Mouse (Mus musculus) hindbrain, embryonic 10.5 days (tissue): ENCODE measurements around the gene Nop2. TPM values are rescaled to one million over a fixed set of nuclear protein-coding genes. Genes with fewer than 3 reads are reported as not detected.

ENCODE experiments used
- DNase-seq: peaks from one replicate; pipeline ENCODE4 v3.0.0-alpha.2; 2017; ENCODE audit warnings: low spot score
- H3K27ac ChIP-seq: fragments of 300-500 bp; sonication (generic); 2 replicates; pipeline ENCODE4 v1.5.1; 2016; ENCODE audit warnings: mild to moderate bottlenecking, moderate library complexity
- H3K27me3 ChIP-seq: fragments of 300-500 bp; sonication (generic); 2 replicates; pipeline ENCODE4 v1.6.1; 2016; ENCODE audit warnings: mild to moderate bottlenecking; ENCODE audit not compliant: poor library complexity, insufficient read depth, severe bottlenecking
- H3K36me3 ChIP-seq: fragments of 300-500 bp; sonication (generic); 2 replicates; pipeline ENCODE4 v1.6.1; 2016; ENCODE audit warnings: mild to moderate bottlenecking, moderate library complexity
- H3K4me1 ChIP-seq: fragments of 300-500 bp; sonication (generic); replicated peaks from 2 replicates; pipeline ENCODE4 v1.6.1; 2016; ENCODE audit warnings: mild to moderate bottlenecking
- H3K4me3 ChIP-seq: fragments of 300-500 bp; sonication (generic); 2 replicates; pipeline ENCODE4 v1.5.1; 2016; ENCODE audit warnings: mild to moderate bottlenecking, moderate library complexity
- H3K9me3 ChIP-seq: fragments of 300-500 bp; sonication (generic); 2 replicates; pipeline ENCODE4 v1.6.1; 2016; ENCODE audit warnings: mild to moderate bottlenecking, moderate library complexity
- WGBS: fragments of 180-500 bp; shearing (Covaris S2); methylation state at CpG from one replicate; pipeline ENCODE4 v1.1.7; 2016; 5-methylcytosine and 5-hydroxymethylcytosine counted together
- polyA plus RNA-seq: library from polyadenylated mRNA; unstranded; fragments of >200 nt; fragmentation: Nextera tagmentation; extraction: Ambion mirVana; gene quantifications from 2 replicates; pipeline ENCODE4 v1.2.1, GENCODE M21; 2016

Gene Nop2
- polyA plus RNA-seq, 1 experiment from 2014 or later, result 67.6 TPM

DNA sequence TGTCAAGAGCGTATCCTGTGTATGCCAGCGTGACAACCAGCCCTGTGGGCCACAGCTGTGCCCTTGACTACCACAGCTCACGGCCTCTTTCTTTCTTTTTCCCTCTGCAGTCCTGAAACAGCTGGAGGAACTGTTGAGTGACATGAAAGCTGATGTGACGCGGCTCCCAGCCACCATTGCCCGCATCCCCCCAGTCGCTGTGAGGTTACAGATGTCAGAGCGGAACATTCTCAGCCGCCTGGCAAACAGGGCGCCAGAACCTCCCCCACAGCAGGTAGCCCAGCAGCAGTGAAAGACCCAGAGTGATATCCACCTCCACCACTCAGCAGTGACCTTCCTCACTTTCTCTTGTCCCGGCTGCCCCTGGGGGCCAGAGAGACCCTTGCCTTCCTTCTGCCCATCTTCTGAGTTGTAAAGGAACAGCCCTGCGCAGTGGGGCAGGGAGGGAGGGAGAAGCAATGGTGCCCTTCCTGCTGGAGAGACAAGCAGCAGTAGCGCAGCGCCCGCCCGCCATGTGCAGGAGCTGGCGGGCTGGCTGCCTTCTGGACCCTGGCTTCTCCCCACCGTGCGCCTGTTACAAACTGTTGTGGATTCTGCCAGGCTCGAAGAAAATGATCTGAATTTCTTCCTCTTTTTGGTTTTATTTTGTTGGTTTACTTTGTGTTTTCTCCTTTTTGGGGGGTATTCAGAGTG, 1.9 kb upstream of the Nop2 start:
- 82% methylated on average over 20 of the region's 20 CpGs for WGBS
- H3K4me3 ChIP-seq, result no peak overlapping the region
- no peak for DNase-seq

DNA sequence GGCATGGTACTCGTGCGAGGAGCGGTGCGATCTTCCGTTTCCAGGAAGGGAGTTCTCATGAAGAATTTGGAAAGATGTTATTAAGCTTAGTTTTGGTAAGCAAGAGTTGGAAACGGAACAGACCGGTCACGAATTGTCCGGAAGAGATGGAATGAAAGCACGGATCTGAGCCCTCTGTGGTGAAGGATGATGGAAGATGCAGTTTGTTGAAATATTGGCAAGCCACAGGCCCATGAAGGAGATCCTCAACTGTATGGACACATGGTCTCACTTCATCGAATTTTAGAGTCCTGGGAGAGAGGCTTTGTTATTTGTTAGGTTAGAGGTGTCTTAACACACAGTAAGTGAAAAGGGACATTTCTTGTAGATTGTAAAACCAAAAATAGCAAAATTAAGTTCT, 761 bp downstream of the Nop2 start:
- Histone ChIP-seq H3K9me3 (no peaks in the 10 kb centered on the region), H3K36me3 (peaks cover 78% of the 10 kb centered on the region), H3K27me3 (no peaks in the 10 kb centered on the region), H3K4me1 (peaks cover 22% of the 10 kb centered on the region), H3K4me3 (peak overlapping the region; percentile 78), H3K27ac (peak overlapping the region; percentile 90)
- no peak for DNase-seq
- WGBS, result 11% methylated on average over 11 of the region's 11 CpGs

More for the DNA sequence above, 1.9 kb upstream of the Nop2 start:
- no peak overlapping the region for H3K27ac ChIP-seq
- H3K36me3 ChIP-seq, result peaks cover 78% of the 10 kb centered on the region
- no peaks in the 10 kb centered on the region for H3K27me3 ChIP-seq
- H3K9me3 ChIP-seq, result no peaks in the 10 kb centered on the region
- peaks cover 22% of the 10 kb centered on the region for H3K4me1 ChIP-seq

DNA sequence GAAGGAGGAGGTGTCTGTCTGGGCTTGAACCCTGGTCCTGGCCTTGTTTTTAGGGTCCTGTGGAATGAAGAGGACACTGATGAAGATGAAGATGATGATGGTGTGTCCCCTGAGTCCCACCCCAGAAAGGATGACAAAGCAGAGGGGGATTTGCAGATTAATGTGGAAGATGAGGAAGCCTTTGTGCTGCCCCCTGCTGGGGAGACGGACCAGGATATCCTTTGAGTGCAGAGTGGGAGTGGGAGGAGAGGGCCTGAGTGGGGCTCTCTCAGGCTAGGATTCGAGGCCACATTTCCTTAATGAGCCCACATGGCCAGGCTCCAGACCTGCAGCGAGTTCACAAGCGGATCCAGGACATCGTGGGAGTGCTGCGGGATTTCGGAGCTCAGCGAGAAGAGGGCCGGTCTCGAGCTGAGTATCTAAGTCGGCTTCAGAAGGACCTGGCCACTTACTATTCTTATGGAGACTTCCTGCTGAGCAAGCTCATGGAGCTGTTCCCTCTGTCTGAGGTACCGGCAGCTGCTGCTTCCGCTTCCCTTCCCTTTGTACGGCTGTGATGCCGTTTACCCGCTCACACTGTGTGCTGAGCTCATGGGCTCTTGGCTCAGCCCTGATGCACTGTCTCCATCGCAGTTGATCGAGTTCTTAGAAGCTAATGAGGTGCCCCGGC, 5.4 kb downstream of the Nop2 start:
- Histone ChIP-seq H3K4me1 (peaks cover 12% of the 10 kb centered on the region), H3K9me3 (no peaks in the 10 kb centered on the region), H3K4me3 (no peak overlapping the region), H3K27me3 (no peaks in the 10 kb centered on the region), H3K36me3 (peaks cover 91% of the 10 kb centered on the region), H3K27ac (no peak overlapping the region)
- no peak for DNase-seq
- 89% methylated on average over 19 of the region's 19 CpGs for WGBS

DNA sequence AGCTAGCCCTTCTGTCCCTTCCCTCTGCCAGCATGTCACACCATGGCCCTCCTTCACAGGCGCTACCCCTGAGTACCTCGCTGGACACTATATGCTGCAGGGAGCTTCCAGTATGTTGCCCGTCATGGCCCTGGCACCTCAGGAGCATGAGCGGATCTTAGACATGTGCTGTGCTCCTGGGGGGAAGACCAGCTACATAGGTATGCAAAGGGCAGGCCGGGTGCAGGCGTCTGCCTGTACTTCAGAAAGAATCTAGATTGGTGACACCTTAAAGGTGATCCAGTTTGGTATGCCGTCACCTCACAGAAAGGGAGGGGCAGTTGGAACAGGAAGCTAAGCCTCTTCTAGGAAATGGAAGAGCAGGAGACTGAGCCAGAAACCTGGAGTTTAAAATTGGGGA, 8.0 kb downstream of the Nop2 start:
- DNase-seq, result no peak
- H3K4me1 ChIP-seq, result peaks cover 9% of the 10 kb centered on the region
- no peaks in the 10 kb centered on the region for H3K27me3 ChIP-seq
- H3K36me3 ChIP-seq, result peaks cover 98% of the 10 kb centered on the region
- H3K27ac ChIP-seq, result no peak overlapping the region
- WGBS, result 94% methylated on average over 7 of the region's 7 CpGs
- H3K4me3 ChIP-seq, result no peak overlapping the region
- H3K9me3 ChIP-seq, result no peaks in the 10 kb centered on the region

DNA sequence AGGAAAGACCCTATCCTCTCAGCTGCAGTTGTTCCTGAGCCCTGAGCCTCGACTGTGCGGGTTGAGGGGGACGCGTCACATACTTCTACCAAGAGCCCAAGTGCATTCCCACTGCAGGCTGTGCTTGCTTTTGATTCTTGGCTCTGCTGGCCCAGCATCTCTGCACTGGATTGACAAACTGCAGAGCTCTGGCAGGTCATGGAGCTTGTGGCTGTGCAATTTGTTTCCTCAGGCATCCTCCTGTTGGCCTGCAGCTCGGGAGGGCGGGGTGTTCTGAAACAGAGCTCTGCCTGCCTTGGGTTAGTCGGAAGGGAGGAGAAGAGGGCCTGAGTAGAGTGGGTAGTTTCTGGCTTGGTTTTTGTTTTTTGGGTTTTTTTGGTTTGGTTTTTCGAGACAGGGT, 10.7 kb downstream of the Nop2 start:
- Histone ChIP-seq H3K36me3 (peaks cover 71% of the 10 kb centered on the region), H3K27ac (no peak overlapping the region), H3K27me3 (no peaks in the 10 kb centered on the region), H3K4me1 (peaks cover 36% of the 10 kb centered on the region), H3K4me3 (no peak overlapping the region), H3K9me3 (no peaks in the 10 kb centered on the region)
- no peak for DNase-seq
- WGBS, result 92% methylated on average over 8 of the region's 8 CpGs

DNA sequence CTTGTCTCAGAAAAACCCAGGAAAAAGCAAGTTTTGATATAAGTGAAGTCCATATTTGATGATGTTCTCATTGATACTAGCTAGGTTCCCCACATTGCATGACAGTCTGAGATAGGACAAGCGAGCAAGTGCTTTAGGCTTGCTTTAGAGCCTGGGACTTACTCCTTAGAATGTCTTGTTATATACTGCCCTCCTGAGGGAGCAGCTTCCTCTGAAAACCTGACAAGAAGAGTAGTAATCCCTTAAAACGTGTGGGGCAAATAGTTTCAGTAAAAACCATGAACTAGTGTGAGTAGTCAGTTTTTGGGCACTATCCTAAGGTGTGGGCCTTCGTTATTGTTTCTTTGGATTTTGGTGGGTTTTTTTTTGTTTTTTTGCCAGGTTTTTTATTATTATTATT, 11.4 kb downstream of the Nop2 start:
- H3K36me3 ChIP-seq, result peaks cover 66% of the 10 kb centered on the region

DNA sequence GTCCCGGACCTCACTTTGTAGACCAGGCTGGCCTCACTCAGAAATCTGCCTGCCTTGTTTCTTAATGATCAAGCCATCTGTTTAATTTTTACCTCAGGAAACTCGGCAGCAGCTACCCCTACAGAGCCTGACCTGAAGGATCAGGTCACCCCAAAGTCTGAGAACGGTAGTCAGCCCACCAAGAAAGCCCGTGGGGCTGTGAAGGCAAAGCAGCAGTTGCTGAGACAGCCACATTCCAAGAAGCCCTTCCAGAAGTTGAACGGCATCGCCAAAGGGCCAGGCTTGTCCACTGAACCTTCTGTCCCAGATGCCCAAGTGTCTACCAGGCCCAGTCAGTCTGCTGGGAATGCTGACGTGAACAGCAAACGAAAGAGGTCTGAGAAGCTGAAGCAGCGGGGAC, 12.2 kb downstream of the Nop2 start:
- peaks cover 66% of the 10 kb centered on the region for H3K36me3 ChIP-seq
- no peaks in the 10 kb centered on the region for H3K9me3 ChIP-seq
- H3K4me1 ChIP-seq, result peaks cover 51% of the 10 kb centered on the region
- H3K4me3 ChIP-seq, result 0 out of 2 replicates have a peak overlapping the region, but pooled peaks have one; percentile 20
- no peak for DNase-seq
- no peaks in the 10 kb centered on the region for H3K27me3 ChIP-seq
- H3K27ac ChIP-seq, result peak overlapping the region; percentile 94; the same call in 1 of the 2 replicates
- 87% methylated on average over 9 of the region's 9 CpGs for WGBS

More for the DNA sequence above, 11.4 kb downstream of the Nop2 start:
- no peak overlapping the region for H3K27ac ChIP-seq
- DNase-seq, result no peak
- 83% methylated on average over 3 of the region's 3 CpGs for WGBS
- no peaks in the 10 kb centered on the region for H3K27me3 ChIP-seq
- H3K9me3 ChIP-seq, result no peaks in the 10 kb centered on the region
- H3K4me1 ChIP-seq, result peaks cover 43% of the 10 kb centered on the region
- no peak overlapping the region for H3K4me3 ChIP-seq

DNA sequence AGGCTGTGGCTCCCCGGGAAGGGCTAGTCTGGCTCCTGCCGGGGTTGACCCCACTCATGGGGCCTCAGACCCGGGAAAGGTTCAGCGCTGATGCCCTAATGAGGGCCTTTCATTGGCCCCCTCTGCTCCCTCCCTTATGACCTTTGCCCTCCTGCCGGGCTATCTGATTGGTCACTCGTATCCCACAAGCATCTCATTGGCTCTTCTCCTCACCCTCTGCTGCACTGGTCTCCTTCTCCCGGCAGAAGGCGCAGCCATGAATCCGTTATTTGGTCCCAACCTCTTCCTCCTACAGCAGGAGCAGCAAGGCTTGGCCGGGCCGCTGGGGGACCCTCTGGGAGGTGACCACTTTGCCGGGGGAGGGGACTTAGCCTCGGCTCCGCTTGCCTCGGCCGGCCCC, 13.3 kb downstream of the Nop2 start, which contains the start of gene Iffo1:
Iffo1 (plus strand) TSS at position 241 of the 400 bp plus-strand sequence.
- Histone ChIP-seq H3K9me3 (no peaks in the 10 kb centered on the region), H3K27ac (peak within 1 kb of the TSS; percentile 94), H3K27me3 (no peaks in the 10 kb centered on the region), H3K4me3 (peak within 1 kb of the TSS; percentile 87), H3K4me1 (peaks cover 59% of the 10 kb centered on the region), H3K36me3 (peaks cover 63% of the 10 kb centered on the region)
- under 1% methylated on average over 16 of the region's 16 CpGs for WGBS
- peak; percentile 96 for DNase-seq

DNA sequence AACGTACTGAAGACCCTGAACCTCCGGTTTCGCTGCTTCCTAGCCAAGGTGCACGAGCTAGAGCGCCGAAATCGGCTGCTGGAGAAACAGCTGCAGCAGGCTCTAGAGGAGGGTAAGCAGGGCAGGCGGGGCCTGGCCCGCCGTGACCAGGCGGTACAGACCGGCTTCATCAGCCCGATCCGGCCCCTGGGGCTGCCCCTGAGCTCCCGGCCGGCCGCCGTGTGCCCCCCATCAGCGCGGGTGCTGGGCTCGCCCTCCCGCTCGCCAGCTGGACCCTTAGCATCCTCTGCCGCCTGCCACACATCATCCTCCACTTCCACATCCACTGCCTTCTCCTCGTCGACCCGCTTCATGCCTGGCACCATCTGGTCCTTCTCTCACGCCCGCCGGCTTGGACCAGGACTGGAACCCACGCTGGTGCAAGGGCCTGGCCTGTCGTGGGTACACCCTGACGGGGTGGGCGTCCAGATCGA, 13.8 kb downstream of the Nop2 start:
- no peaks in the 10 kb centered on the region for H3K9me3 ChIP-seq
- H3K4me3 ChIP-seq, result peak overlapping the region; percentile 87
- no peaks in the 10 kb centered on the region for H3K27me3 ChIP-seq
- H3K27ac ChIP-seq, result peak overlapping the region; percentile 94
- 2% methylated on average over 35 of the region's 35 CpGs for WGBS
- H3K36me3 ChIP-seq, result peaks cover 62% of the 10 kb centered on the region
- DNase-seq, result no peak
- peaks cover 59% of the 10 kb centered on the region for H3K4me1 ChIP-seq

DNA sequence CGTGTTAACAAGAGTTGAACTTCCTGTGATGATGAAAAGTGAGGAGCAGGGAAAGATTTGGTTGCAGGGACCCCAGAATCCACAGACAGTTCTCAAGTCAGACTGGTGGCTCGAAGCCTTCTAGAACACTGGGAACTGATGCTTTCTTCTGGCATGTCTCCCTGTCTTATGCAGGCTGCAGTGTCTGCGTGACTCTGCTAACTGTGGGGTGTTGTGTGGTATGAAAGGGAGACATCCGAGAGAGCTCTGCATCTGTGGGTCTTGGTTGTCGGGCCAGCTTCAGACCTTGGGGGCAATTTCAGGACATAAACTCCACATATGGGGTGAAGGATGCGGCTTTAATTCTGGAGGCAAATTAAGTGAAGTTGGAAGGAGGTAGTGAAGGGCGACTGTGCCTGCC, 14.4 kb downstream of the Nop2 start:
- Histone ChIP-seq H3K36me3 (peaks cover 62% of the 10 kb centered on the region), H3K4me3 (peak overlapping the region; percentile 87), H3K9me3 (no peaks in the 10 kb centered on the region), H3K4me1 (peaks cover 59% of the 10 kb centered on the region), H3K27ac (peak overlapping the region; percentile 94), H3K27me3 (no peaks in the 10 kb centered on the region)
- WGBS, result 58% methylated on average over 7 of the region's 7 CpGs
- no peak for DNase-seq

DNA sequence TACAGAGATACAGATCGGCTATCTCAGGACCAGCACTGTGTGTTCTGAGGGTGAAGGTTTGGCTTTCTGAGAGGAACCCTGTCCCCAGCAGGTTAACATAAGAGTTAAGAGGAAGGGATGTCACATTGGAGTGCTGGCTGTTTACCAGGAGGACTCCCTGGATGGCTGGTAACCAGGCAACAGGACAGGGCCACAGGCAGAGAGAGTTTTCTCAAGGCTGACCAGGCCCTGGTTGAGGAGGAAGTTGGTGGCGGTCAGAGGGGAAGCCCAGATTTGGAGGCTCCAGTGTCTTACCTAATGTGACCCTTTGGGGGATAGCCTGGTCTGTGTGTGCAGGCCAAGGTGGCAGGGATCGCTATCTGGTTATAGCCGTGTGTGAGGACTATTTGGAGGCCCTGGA, 15.1 kb downstream of the Nop2 start:
- Histone ChIP-seq H3K36me3 (peaks cover 62% of the 10 kb centered on the region), H3K4me3 (peak overlapping the region; percentile 87), H3K27me3 (no peaks in the 10 kb centered on the region), H3K27ac (peak overlapping the region; percentile 94; the same call in 1 of the 2 replicates), H3K9me3 (no peaks in the 10 kb centered on the region), H3K4me1 (peaks cover 59% of the 10 kb centered on the region)
- WGBS, result 83% methylated on average over 4 of the region's 4 CpGs
- DNase-seq, result no peak

DNA sequence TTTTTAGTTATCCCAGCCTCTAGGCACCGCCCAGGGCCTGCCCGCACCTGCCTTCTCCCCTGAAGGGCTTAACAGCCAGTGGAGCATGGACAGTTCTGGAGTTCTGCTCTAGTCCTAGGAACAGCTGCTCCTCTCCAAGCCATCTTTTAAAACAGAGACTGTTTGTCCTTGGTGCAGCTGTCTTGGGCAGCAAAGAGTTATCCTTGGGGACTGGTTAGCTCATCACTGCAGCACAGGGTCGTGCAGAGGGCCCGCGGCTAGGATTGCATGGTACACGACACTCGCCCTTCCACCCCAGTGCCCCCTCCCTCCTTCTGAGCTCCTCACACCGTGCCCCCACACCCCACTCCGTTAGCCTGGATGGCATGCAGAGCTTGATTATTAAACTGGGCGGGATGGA, 15.6 kb downstream of the Nop2 start:
- peak overlapping the region; percentile 94; the same call in 1 of the 2 replicates for H3K27ac ChIP-seq
- 65% methylated on average over 10 of the region's 10 CpGs for WGBS
- H3K4me1 ChIP-seq, result peaks cover 61% of the 10 kb centered on the region
- H3K4me3 ChIP-seq, result peak overlapping the region; percentile 87
- no peaks in the 10 kb centered on the region for H3K27me3 ChIP-seq
- H3K36me3 ChIP-seq, result peaks cover 62% of the 10 kb centered on the region
- H3K9me3 ChIP-seq, result no peaks in the 10 kb centered on the region
- DNase-seq, result no peak
